Mouse (Mus musculus): ENCODE measurements around the gene Dync2li1.

The Dync2li1 gene

DNA sequence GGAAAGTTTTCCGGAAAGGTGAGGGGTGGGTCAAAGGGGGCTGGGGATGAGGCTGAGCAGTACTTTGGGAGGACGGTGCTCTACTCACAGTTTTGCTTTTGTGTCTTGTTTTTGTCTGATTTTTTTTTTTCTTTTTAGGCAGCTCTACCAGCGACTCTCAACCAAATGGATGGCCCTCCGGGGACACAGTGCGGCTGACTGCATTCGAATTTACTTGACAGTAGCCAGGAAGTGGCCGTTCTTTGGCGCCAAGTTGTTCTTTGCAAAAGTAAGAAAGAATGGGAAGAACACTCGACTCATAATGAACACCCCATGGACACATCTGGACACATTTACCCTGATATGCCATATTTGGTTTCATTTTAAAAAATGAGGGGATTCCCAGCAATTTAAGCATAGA lies 14.8 kb upstream of the Dync2li1 start:
- DNase-seq (ENCODE audit: low read depth) = no peak

GRCm38 (mm10) chr17:84611971-84612370 lies 14.3 kb upstream of the Dync2li1 start:
- DNase-seq (ENCODE audit: low read depth) = no peak

GRCm38 (mm10) chr17:84615811-84616210 lies 10.5 kb upstream of the Dync2li1 start:
- no peak for DNase-seq (ENCODE audit: low read depth)

- no peak for DNase-seq (ENCODE audit: low read depth)
These were observed 9.7 kb upstream of the Dync2li1 start for GRCm38 (mm10) chr17:84616526-84617074.

- DNase-seq (ENCODE audit: low read depth) = no peak
These were observed 8.3 kb upstream of the Dync2li1 start for GRCm38 (mm10) chr17:84617953-84618352.

DNA sequence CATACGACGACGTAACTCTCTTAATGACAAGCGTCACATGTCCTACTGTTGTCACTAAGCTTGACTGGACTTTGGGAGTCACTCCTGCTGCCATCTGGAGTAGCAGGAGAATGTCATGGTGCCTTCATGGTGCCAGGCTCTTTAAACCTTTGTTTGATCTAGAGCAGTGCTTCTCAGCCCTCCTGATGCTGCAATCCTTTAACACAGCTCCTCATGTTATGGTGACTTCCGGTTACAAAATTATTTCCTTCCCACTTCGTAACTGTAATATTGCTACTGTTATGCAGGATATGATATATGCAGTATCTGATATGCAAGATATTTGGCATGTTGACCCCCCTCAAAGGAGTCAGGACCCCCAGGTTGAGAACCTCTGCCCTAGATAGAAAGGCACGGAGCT lies 7.2 kb upstream of the Dync2li1 start:
- no peak for DNase-seq (ENCODE audit: low read depth)

DNA sequence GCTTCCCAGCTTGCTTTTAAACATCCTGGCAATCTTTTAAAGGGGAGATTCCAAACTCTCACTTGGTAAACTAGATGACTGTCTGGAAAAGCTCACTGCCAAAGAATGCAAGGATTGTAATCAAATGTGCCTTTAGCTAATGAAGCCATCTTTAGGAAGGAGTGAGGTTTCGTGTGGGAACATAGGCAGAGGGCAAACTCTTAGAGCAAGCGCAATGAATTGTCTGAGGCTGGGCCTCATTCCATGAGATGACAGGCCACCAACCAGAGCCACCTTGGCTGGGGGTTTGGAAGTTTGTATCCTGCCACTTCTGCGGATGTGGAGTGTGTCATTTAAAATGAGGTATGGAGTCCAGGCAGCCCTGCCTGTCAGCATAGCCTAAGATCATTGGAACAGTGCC lies 6.2 kb upstream of the Dync2li1 start:
- no peak for DNase-seq (ENCODE audit: low read depth)

- no peak for DNase-seq (ENCODE audit: low read depth)
These were observed 5.7 kb upstream of the Dync2li1 start for GRCm38 (mm10) chr17:84620610-84621009.

GRCm38 (mm10) chr17:84621209-84621608 lies 5.1 kb upstream of the Dync2li1 start:
- no peak for DNase-seq (ENCODE audit: low read depth)

GRCm38 (mm10) chr17:84622028-84622427 lies 4.3 kb upstream of the Dync2li1 start:
- no peak for DNase-seq (ENCODE audit: low read depth)

- no peak for DNase-seq (ENCODE audit: low read depth)
These were observed 3.4 kb upstream of the Dync2li1 start for GRCm38 (mm10) chr17:84622873-84623272.

- DNase-seq (ENCODE audit: low read depth) = no peak
These were observed 585 bp downstream of the Dync2li1 start for GRCm38 (mm10) chr17:84626857-84627305.

- DNase-seq (ENCODE audit: low read depth) = no peak
These were observed 1.4 kb downstream of the Dync2li1 start for GRCm38 (mm10) chr17:84627721-84628120.

GRCm38 (mm10) chr17:84628611-84629010 lies 2.3 kb downstream of the Dync2li1 start:
- DNase-seq (ENCODE audit: low read depth) = no peak

- no peak for DNase-seq (ENCODE audit: low read depth)
These were observed 5.5 kb downstream of the Dync2li1 start for GRCm38 (mm10) chr17:84631836-84632235.

- no peak for DNase-seq (ENCODE audit: low read depth)
These were observed 7.1 kb downstream of the Dync2li1 start for GRCm38 (mm10) chr17:84633443-84633842.

DNA sequence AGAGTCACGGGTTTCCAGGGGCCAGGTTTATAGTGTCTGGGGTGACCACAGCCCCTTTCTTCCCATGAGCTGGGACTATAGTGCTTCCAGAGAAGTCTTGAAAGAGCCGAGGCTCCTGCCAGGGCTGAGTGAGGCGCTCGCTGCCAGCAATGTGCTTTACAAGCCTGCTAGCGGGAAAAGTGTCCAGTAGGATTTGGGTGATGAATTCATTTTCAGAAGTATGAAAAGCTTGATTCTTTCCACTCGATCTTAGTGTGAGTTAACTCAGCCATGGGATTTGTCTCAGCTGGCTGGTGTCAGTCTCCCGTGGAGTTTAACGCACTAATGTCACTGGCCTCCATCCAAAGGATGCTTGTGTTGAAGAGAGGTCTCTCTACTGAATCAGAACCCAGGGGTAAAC lies 10.0 kb downstream of the Dync2li1 start:
- no peak for DNase-seq (ENCODE audit: low read depth)

- DNase-seq (ENCODE audit: low read depth) = no peak
These were observed 11.7 kb downstream of the Dync2li1 start for GRCm38 (mm10) chr17:84637971-84638370.

GRCm38 (mm10) chr17:84639796-84640378 lies 13.6 kb downstream of the Dync2li1 start:
- no peak for DNase-seq (ENCODE audit: low read depth)

GRCm38 (mm10) chr17:84641893-84642292 lies 15.6 kb downstream of the Dync2li1 start:
- peak; percentile 42 for DNase-seq (ENCODE audit: low read depth)

DNA sequence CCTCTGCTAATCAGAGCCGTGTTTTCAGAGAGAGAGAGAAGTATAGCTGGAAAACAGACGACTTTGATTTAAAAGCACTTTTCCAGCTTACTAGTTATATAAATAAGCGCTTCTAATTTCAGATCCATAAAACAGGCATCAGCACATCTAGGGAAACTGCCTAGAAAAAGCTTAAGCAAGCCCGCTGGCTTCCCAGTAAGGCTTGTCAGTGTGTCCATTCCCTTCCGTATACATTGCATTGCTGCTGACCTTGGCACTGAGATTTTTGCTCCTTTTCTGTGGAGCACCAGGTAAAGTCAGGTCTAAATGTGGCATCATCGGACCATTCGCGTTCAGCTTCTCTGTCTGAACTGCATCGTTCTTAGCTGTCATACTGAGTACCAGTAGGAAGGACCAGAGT lies 16.0 kb downstream of the Dync2li1 start:
- DNase-seq (ENCODE audit: low read depth) = no peak

GRCm38 (mm10) chr17:84644292-84645050 lies 18.2 kb downstream of the Dync2li1 start:
- no peak for DNase-seq (ENCODE audit: low read depth)

- no peak for DNase-seq (ENCODE audit: low read depth)
These were observed 18.8 kb downstream of the Dync2li1 start for GRCm38 (mm10) chr17:84645119-84645518.
